Mouse (Mus musculus) monocyte, adult 2 months (primary cell): ENCODE measurements around the gene Top2b.
A peak's percentile ranks its signal among the peaks of the same experiment; 100 is the strongest.

Experiments used
- DNase-seq, 2 experiments: peaks; one replicate each; pipeline ENCODE4 v3.0.0; 2022; ENCODE audit warnings: low spot score in 2 of 2, low read depth in 1 of 2

Gene Top2b

GRCm38 (mm10) chr14:16364878-16365337, at the start of gene Top2b:
Gene Top2b (plus strand): TSS chr14:16365179.
- DNase-seq, result peak; percentile 96 to 98

- no peak for DNase-seq
Observed at GRCm38 (mm10) chr14:16316715-16317114, 48.3 kb upstream of the Top2b start.

GRCm38 (mm10) chr14:16319818-16320217, 45.2 kb upstream of the Top2b start:
- DNase-seq, result no peak

- no peak for DNase-seq
Observed at GRCm38 (mm10) chr14:16324394-16324793, 40.6 kb upstream of the Top2b start.

GRCm38 (mm10) chr14:16325208-16325607, 39.8 kb upstream of the Top2b start:
- DNase-seq, result no peak

- no peak for DNase-seq
Observed at GRCm38 (mm10) chr14:16328531-16328930, 36.4 kb upstream of the Top2b start.

- no peak for DNase-seq
Observed at GRCm38 (mm10) chr14:16328959-16329480, 36.0 kb upstream of the Top2b start.

GRCm38 (mm10) chr14:16329756-16330155, 35.2 kb upstream of the Top2b start:
- DNase-seq, result no peak

GRCm38 (mm10) chr14:16334260-16334659, 30.7 kb upstream of the Top2b start:
- no peak for DNase-seq

GRCm38 (mm10) chr14:16335835-16336417, 29.1 kb upstream of the Top2b start:
- no peak for DNase-seq

GRCm38 (mm10) chr14:16347505-16347904, 17.5 kb upstream of the Top2b start:
- no peak for DNase-seq

- no peak for DNase-seq
Observed at GRCm38 (mm10) chr14:16359704-16360103, 5.3 kb upstream of the Top2b start.

GRCm38 (mm10) chr14:16364161-16364831, 683 bp upstream of the Top2b start:
- DNase-seq, result peak in 1 of 2 experiments; percentile 3

- DNase-seq, result peak; percentile 22 to 24
Observed at GRCm38 (mm10) chr14:16365362-16366173, 589 bp downstream of the Top2b start.

GRCm38 (mm10) chr14:16366174-16366889, 1.4 kb downstream of the Top2b start:
- DNase-seq, result no peak

GRCm38 (mm10) chr14:16366986-16367385, 2.0 kb downstream of the Top2b start:
- no peak for DNase-seq

GRCm38 (mm10) chr14:16372761-16373160, 7.8 kb downstream of the Top2b start:
- no peak for DNase-seq

GRCm38 (mm10) chr14:16373190-16373589, 8.2 kb downstream of the Top2b start:
- DNase-seq, result no peak

- peak; percentile 14 to 20 for DNase-seq
Observed at GRCm38 (mm10) chr14:16379917-16380570, 15.1 kb downstream of the Top2b start.

- DNase-seq, result no peak
Observed at GRCm38 (mm10) chr14:16384783-16385182, 19.8 kb downstream of the Top2b start.
